Mouse (Mus musculus) liver, adult 2 months (tissue): ENCODE data around the gene 4931414P19Rik. TPM values are rescaled to one million over a fixed set of nuclear protein-coding genes. Genes with fewer than 3 reads are reported as not detected.

Experiments
- DNase-seq: peaks from one replicate; pipeline ENCODE4 v3.0.0-alpha.2; 2011; ENCODE audit warnings: low read depth, low spot score; ENCODE audit errors: extremely low read depth
- H3K27ac ChIP-seq: fragments of 200-500 bp; replicated peaks from 2 replicates; pipeline ENCODE4 v1.5.1; 2012; ENCODE audit warnings: low read depth, mild to moderate bottlenecking, control low read depth, inconsistent platforms, low read length; ENCODE audit not compliant: insufficient read depth
- H3K27me3 ChIP-seq: fragments of 200-500 bp; 2 replicates; pipeline ENCODE4 v1.6.1; 2012; ENCODE audit warnings: mild to moderate bottlenecking, moderate library complexity, low read length, inconsistent platforms; ENCODE audit not compliant: control insufficient read depth, insufficient read depth
- H3K36me3 ChIP-seq: fragments of 200-500 bp; 2 replicates; pipeline ENCODE4 v1.6.1; 2012; ENCODE audit warnings: low read length, inconsistent platforms; ENCODE audit not compliant: control insufficient read depth, insufficient read depth
- H3K4me1 ChIP-seq: fragments of 200-500 bp; 2 replicates; pipeline ENCODE4 v1.6.1; 2011; ENCODE audit warnings: low read length; ENCODE audit not compliant: control insufficient read depth, insufficient read depth
- H3K4me3 ChIP-seq: fragments of 200-500 bp; 2 replicates; pipeline ENCODE4 v1.5.1; 2011; ENCODE audit warnings: low read depth, mild to moderate bottlenecking, control low read depth, low read length, moderate library complexity; ENCODE audit not compliant: insufficient read depth
- H3K79me2 ChIP-seq: fragments of 200-500 bp; 2 replicates; pipeline ENCODE4 v1.6.1; 2012; ENCODE audit warnings: inconsistent platforms, mild to moderate bottlenecking, low read length, moderate library complexity; ENCODE audit not compliant: control insufficient read depth, insufficient read depth
- H3K9ac ChIP-seq: fragments of 200-500 bp; 2 replicates; pipeline ENCODE4 v1.6.1; 2012; ENCODE audit warnings: low read depth, mild to moderate bottlenecking, control low read depth, inconsistent platforms, low read length
- CTCF ChIP-seq: fragments of 200-500 bp; IDR thresholded peaks from 2 replicates; pipeline ENCODE4 v1.5.1; 2011; ENCODE audit warnings: low read depth, low read length, control low read depth
- POLR2A ChIP-seq: fragments of 200-500 bp; IDR thresholded peaks from 2 replicates; pipeline ENCODE4 v1.6.1; 2011; ENCODE audit warnings: low read length, control low read depth; ENCODE audit not compliant: insufficient read depth; ENCODE audit errors: extremely low read depth
- WGBS: fragments of 180-500 bp; shearing (Covaris S2); methylation state at CpG from one replicate; pipeline ENCODE4 v1.1.7; 2018; 5-methylcytosine and 5-hydroxymethylcytosine counted together
- polyA plus RNA-seq: library from polyadenylated mRNA; depleted of rRNA; stranded (reverse); fragments of >200 nt; gene quantifications from 2 replicates; pipeline ENCODE4 v1.2.3, GENCODE M21; 2012; rRNA removed
- total RNA-seq: library from RNA; depleted of rRNA; stranded (reverse); fragments of >200 nt; gene quantifications from 2 replicates; pipeline ENCODE4 v1.2.3, GENCODE M21; 2014; rRNA removed

Gene 4931414P19Rik
- total and polyA plus RNA-seq, 2 experiments, result 2.6 to 3.0 TPM

DNA sequence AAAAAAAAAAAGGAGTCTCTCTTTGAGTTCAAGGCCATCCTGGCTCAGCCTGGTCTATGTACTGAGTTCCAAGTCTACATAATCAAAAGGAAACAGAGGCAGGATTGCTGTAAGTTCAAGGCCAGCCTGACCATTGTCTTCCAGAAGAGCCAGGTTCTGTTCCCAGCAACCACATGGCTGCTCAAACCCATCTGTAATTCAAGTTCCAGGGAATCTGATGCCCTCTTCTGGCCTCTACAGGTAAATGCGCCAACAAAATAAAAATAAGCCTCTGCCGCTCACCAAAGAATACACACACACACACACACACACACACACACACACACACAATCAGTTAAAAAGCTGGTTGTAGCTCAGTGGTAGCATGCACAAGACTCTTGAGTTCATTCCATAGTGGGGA lies 67.2 kb downstream of the 4931414P19Rik start:
- WGBS, result 92% methylated on average over 2 of the region's 2 CpGs
- H3K4me1 ChIP-seq, result no peaks in the 10 kb centered on the region

More for the DNA sequence above, 67.2 kb downstream of the 4931414P19Rik start:
- no peak for DNase-seq
- no peaks in the 10 kb centered on the region for H3K79me2 ChIP-seq
- no peaks in the 10 kb centered on the region for H3K27me3 ChIP-seq
- H3K36me3 ChIP-seq, result peaks cover 7% of the 10 kb centered on the region
- TF ChIP-seq POLR2A (no peak), CTCF (no peak)
- no peak overlapping the region for H3K9ac ChIP-seq
- H3K27ac ChIP-seq, result no peak overlapping the region
- no peak overlapping the region for H3K4me3 ChIP-seq

Other genes starting within 250 kb of the 4931414P19Rik start
- 16.4 and 23.1 TPM in 2 replicates for gene Oxa1l, start 245.2 kb downstream of the 4931414P19Rik start, total RNA-seq
- gene Oxa1l, start 245.2 kb downstream of the 4931414P19Rik start, polyA plus RNA-seq, result 108 and 116 TPM in 2 replicates
- 2.2 and 2.3 TPM in 2 replicates for gene Slc7a7, start 188.2 kb downstream of the 4931414P19Rik start, total RNA-seq
- gene Slc7a7, start 188.2 kb downstream of the 4931414P19Rik start, polyA plus RNA-seq, result 2.6 and 4.1 TPM in 2 replicates
- gene Mrpl52, start 179.1 kb downstream of the 4931414P19Rik start, total RNA-seq, result 77.8 and 85.8 TPM in 2 replicates
- 876 and 1,262 TPM in 2 replicates for gene Mrpl52, start 179.1 kb downstream of the 4931414P19Rik start, polyA plus RNA-seq
- 9.0 and 12.4 TPM in 2 replicates for gene Mmp14, start 174.4 kb downstream of the 4931414P19Rik start, total RNA-seq
- 44.0 and 52.6 TPM in 2 replicates for gene Mmp14, start 174.4 kb downstream of the 4931414P19Rik start, polyA plus RNA-seq
- 7.1 and 10.4 TPM in 2 replicates for gene Lrp10, start 141.9 kb downstream of the 4931414P19Rik start, total RNA-seq
- gene Lrp10, start 141.9 kb downstream of the 4931414P19Rik start, polyA plus RNA-seq, result 41.3 and 50.3 TPM in 2 replicates
- not detected in 2 replicates for gene Rem2, start 129.9 kb downstream of the 4931414P19Rik start, total RNA-seq
- gene Rem2, start 129.9 kb downstream of the 4931414P19Rik start, polyA plus RNA-seq, result 0.10 TPM in 1 of 2 replicates, not detected in the other
- gene Prmt5, start 88.5 kb downstream of the 4931414P19Rik start, total RNA-seq, result 7.4 and 8.0 TPM in 2 replicates
- gene Prmt5, start 88.5 kb downstream of the 4931414P19Rik start, polyA plus RNA-seq, result 9.5 and 17.0 TPM in 2 replicates
- 13.7 and 13.8 TPM in 2 replicates for gene Haus4, start 51.4 kb downstream of the 4931414P19Rik start, total RNA-seq
- 7.4 and 10.9 TPM in 2 replicates for gene Haus4, start 51.4 kb downstream of the 4931414P19Rik start, polyA plus RNA-seq
- 3.8 TPM in 2 replicates for gene Ajuba, start 28.4 kb downstream of the 4931414P19Rik start, total RNA-seq
- 9.9 and 12.2 TPM in 2 replicates for gene Ajuba, start 28.4 kb downstream of the 4931414P19Rik start, polyA plus RNA-seq
- 179 and 181 TPM in 2 replicates for gene Psmb5, start 12.0 kb upstream of the 4931414P19Rik start, total RNA-seq
- 217 and 221 TPM in 2 replicates for gene Psmb5, start 12.0 kb upstream of the 4931414P19Rik start, polyA plus RNA-seq
- gene Psmb11, start 15.4 kb upstream of the 4931414P19Rik start, total RNA-seq, result not detected in 2 replicates
- gene Psmb11, start 15.4 kb upstream of the 4931414P19Rik start, polyA plus RNA-seq, result not detected in 2 replicates
- not detected in 2 replicates for gene Gm17606, start 35.0 kb upstream of the 4931414P19Rik start, total RNA-seq
- gene Gm17606, start 35.0 kb upstream of the 4931414P19Rik start, polyA plus RNA-seq, result not detected in 2 replicates
- gene Cdh24, start 35.4 kb upstream of the 4931414P19Rik start, total RNA-seq, result 0.09 and 0.27 TPM in 2 replicates
- 0.37 and 0.73 TPM in 2 replicates for gene Cdh24, start 35.4 kb upstream of the 4931414P19Rik start, polyA plus RNA-seq
- gene 1700123O20Rik, start 80.2 kb upstream of the 4931414P19Rik start, total RNA-seq, result 30.6 and 36.0 TPM in 2 replicates
- gene 1700123O20Rik, start 80.2 kb upstream of the 4931414P19Rik start, polyA plus RNA-seq, result 36.7 and 39.0 TPM in 2 replicates
- 39.7 and 44.3 TPM in 2 replicates for gene Acin1, start 80.9 kb upstream of the 4931414P19Rik start, total RNA-seq
- gene Acin1, start 80.9 kb upstream of the 4931414P19Rik start, polyA plus RNA-seq, result 39.0 and 49.1 TPM in 2 replicates
- not detected in 2 replicates for gene Gm29776, start 92.8 kb upstream of the 4931414P19Rik start, total RNA-seq
- gene Gm29776, start 92.8 kb upstream of the 4931414P19Rik start, polyA plus RNA-seq, result not detected in 2 replicates
- 5.6 and 7.9 TPM in 2 replicates for gene Cebpe, start 106.2 kb upstream of the 4931414P19Rik start, total RNA-seq
- 12.4 and 12.9 TPM in 2 replicates for gene Cebpe, start 106.2 kb upstream of the 4931414P19Rik start, polyA plus RNA-seq
- gene Slc7a8, start 176.0 kb upstream of the 4931414P19Rik start, total RNA-seq, result 1.0 and 1.8 TPM in 2 replicates
- gene Slc7a8, start 176.0 kb upstream of the 4931414P19Rik start, polyA plus RNA-seq, result 2.2 and 2.9 TPM in 2 replicates
- gene Rnf212b, start 208.1 kb upstream of the 4931414P19Rik start, total RNA-seq, result not detected in 2 replicates
- not detected in 2 replicates for gene Rnf212b, start 208.1 kb upstream of the 4931414P19Rik start, polyA plus RNA-seq